Mouse (Mus musculus) heart, adult 2 months (tissue): ENCODE measurements around the gene Myo19. TPM values are rescaled to one million over a fixed set of nuclear protein-coding genes. Genes with fewer than 3 reads are reported as not detected.

Experiments used
- DNase-seq, 2 experiments: peaks; one replicate each; pipeline ENCODE4 v3.0.0; 2021
- H3K27ac ChIP-seq: fragments of 200-600 bp; 2 replicates; pipeline ENCODE4 v1.8.1; 2022
- H3K27me3 ChIP-seq: fragments of 200-500 bp; 2 replicates; pipeline ENCODE4 v1.6.1; 2012; ENCODE audit warnings: mild to moderate bottlenecking, low read length, inconsistent platforms, mixed read lengths; ENCODE audit not compliant: control insufficient read depth, insufficient read depth
- H3K36me3 ChIP-seq: fragments of 200-500 bp; 2 replicates; pipeline ENCODE4 v1.6.1; 2012; ENCODE audit warnings: low read length, inconsistent platforms; ENCODE audit not compliant: control insufficient read depth, insufficient read depth
- H3K4me1 ChIP-seq: fragments of 200-500 bp; 2 replicates; pipeline ENCODE4 v1.6.1; 2011; ENCODE audit warnings: low read length; ENCODE audit not compliant: control insufficient read depth, insufficient read depth
- H3K4me3 ChIP-seq: fragments of 200-600 bp; 2 replicates; pipeline ENCODE4 v1.8.1; 2022
- H3K79me2 ChIP-seq: fragments of 200-500 bp; replicated peaks from 2 replicates; pipeline ENCODE4 v1.6.1; 2012; ENCODE audit warnings: mild to moderate bottlenecking, inconsistent platforms, low read length, moderate library complexity, mixed read lengths; ENCODE audit not compliant: control insufficient read depth, insufficient read depth
- H3K9ac ChIP-seq: fragments of 200-500 bp; 2 replicates; pipeline ENCODE4 v1.6.1; 2012; ENCODE audit warnings: low read depth, mild to moderate bottlenecking, control low read depth, inconsistent platforms, low read length, mixed read lengths
- CTCF ChIP-seq: fragments of 200-600 bp; IDR thresholded peaks from 2 replicates; pipeline ENCODE4 v1.8.1; 2022; ENCODE audit warnings: antibody characterized with exemption, mild to moderate bottlenecking, moderate library complexity
- EP300 ChIP-seq: fragments of 200-500 bp; IDR thresholded peaks from 2 replicates; pipeline ENCODE4 v1.6.1; 2011; ENCODE audit warnings: low read depth, low read length, control low read depth; ENCODE audit not compliant: insufficient read depth
- POLR2A ChIP-seq: fragments of 200-500 bp; IDR thresholded peaks from 2 replicates; pipeline ENCODE4 v1.6.1; 2011; ENCODE audit warnings: mild to moderate bottlenecking, low read depth, low read length, control low read depth; ENCODE audit not compliant: insufficient read depth
- WGBS: fragments of 180-500 bp; shearing (Covaris S2); methylation state at CpG from one replicate; pipeline ENCODE4 v1.1.7; 2018; 5-methylcytosine and 5-hydroxymethylcytosine counted together
- intact Hi-C: fragments of 180-260 bp; cut with DNase I; formaldehyde crosslinking; loops from one replicate; pipeline ENCODE4 v1.15.1; 2025
- polyA plus RNA-seq: library from polyadenylated mRNA; depleted of rRNA; stranded (reverse); fragments of >200 nt; gene quantifications from 2 replicates; pipeline ENCODE4 v1.2.3, GENCODE M21; 2012
- total RNA-seq, 2 experiments: library from RNA; stranded (reverse); gene quantifications; 2 replicates each; pipeline ENCODE4 v1.2.3; 2021

Gene Myo19
- total and polyA plus RNA-seq, 3 experiments = 5.7 to 7.5 (median 5.9) TPM

DNA sequence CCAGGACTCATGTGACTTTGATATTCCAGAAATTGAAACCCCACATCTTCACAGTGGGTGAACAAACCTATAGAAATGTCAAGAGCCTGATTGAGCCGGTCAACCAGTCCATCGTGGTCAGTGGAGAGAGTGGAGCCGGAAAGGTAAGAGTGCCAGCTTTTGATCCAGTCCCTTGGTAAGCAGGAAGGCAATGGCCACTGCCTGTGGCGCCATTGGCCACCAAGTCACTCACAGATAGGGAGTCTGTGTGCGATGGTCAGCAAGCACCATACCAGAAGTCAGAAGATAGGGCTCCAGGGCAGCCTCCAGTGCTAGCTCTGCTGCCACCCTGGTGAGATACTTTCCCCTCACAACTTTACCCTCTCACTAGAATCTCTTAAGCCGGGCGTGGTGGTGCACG is 8.1 kb downstream of the Myo19 start:
- DNase-seq = no peak
- H3K9ac ChIP-seq = no peak overlapping the region
- no peaks in the 10 kb centered on the region for H3K36me3 ChIP-seq
- TF ChIP-seq CTCF = no peak
- no peak for TF ChIP-seq POLR2A
- TF ChIP-seq EP300 = no peak
- 97% methylated on average over 8 of the region's 8 CpGs for WGBS
- intact Hi-C loops = no loop called here
- H3K27me3 ChIP-seq = no peaks in the 10 kb centered on the region
- no peaks in the 10 kb centered on the region for H3K4me1 ChIP-seq
- H3K79me2 ChIP-seq = no peaks in the 10 kb centered on the region
- no peak overlapping the region for H3K4me3 ChIP-seq
- H3K27ac ChIP-seq = no peak overlapping the region

DNA sequence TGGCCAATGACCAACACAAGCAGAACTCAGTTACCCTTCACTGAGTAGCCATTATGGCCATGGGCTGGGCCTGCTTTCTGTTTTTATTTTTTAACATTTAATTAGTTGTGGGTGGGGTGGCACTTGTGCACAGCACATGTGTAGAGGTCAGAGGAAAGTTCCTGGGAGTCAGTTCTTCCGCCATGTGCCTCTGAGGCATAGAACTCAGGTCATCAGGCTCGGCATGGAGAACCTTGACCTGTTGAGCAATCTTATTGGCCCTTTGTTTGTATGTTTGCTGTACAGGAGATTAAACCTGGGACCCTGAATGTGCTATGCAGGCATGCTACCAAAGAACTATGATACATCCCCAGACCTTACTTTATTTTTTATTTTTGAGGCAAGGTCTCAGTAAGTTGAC is 9.5 kb downstream of the Myo19 start:
- no peaks in the 10 kb centered on the region for H3K36me3 ChIP-seq
- intact Hi-C loops = no loop called here

DNA sequence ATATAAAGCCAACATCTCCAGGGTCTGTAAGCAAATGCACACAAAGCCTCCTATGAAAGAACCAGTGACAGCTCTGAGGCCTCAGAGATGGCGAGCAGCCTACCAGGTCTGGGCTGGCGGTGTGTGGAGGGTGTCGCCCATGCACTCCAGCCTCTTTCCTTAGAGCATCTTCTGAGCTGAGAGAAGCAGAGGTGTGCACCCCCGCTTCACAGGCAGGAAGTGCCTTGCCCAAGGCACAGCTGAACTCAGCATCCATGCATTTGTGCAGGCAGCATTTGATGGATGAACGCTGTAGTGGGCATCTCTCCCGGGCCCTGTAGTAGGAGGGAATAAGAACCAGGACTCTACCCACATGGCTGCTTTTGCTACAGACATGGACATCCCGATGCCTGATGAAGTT is 11.8 kb downstream of the Myo19 start:
- no peaks in the 10 kb centered on the region for H3K79me2 ChIP-seq
- H3K9ac ChIP-seq = no peak overlapping the region
- H3K27ac ChIP-seq = no peak overlapping the region
- no peaks in the 10 kb centered on the region for H3K27me3 ChIP-seq
- intact Hi-C loops = no loop called here
- no peak overlapping the region for H3K4me3 ChIP-seq
- H3K4me1 ChIP-seq = no peaks in the 10 kb centered on the region
- DNase-seq = no peak
- 93% methylated on average over 7 of the region's 7 CpGs for WGBS
- no peaks in the 10 kb centered on the region for H3K36me3 ChIP-seq
- TF ChIP-seq CTCF = no peak
- TF ChIP-seq EP300 = no peak
- no peak for TF ChIP-seq POLR2A

More for the DNA sequence above, 9.5 kb downstream of the Myo19 start:
- WGBS = 93% methylated on average over 2 of the region's 2 CpGs
- TF ChIP-seq CTCF (no peak), POLR2A (no peak), EP300 (no peak)
- Histone ChIP-seq H3K27me3 (no peaks in the 10 kb centered on the region), H3K9ac (no peak overlapping the region), H3K4me3 (no peak overlapping the region), H3K79me2 (no peaks in the 10 kb centered on the region), H3K27ac (no peak overlapping the region), H3K4me1 (no peaks in the 10 kb centered on the region)
- no peak for DNase-seq

DNA sequence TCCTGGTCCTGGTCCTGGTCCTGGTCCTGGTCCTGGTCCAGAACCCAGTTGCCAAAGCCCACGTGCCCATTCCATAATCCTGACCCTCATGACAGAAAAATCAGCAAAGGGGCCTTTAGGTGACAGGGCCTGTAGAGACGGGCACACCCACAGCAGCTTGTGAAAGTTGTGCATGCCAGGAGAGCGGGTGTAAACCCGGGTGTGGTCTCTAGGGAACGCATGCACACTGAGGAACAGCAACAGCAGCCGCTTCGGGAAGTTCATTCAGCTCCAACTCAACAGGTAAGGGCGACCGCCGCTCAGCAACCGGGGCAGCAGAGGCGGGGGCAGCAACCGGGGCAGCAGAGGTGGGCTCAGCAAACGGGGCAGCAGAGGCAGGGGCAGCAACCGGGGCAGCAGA is 13.2 kb downstream of the Myo19 start:
- H3K4me1 ChIP-seq = no peaks in the 10 kb centered on the region
- H3K4me3 ChIP-seq = no peak overlapping the region
- no peak overlapping the region for H3K27ac ChIP-seq
- no peak for DNase-seq
- 92% methylated on average over 15 of the region's 15 CpGs for WGBS
- H3K79me2 ChIP-seq = no peaks in the 10 kb centered on the region
- H3K36me3 ChIP-seq = no peaks in the 10 kb centered on the region
- no peaks in the 10 kb centered on the region for H3K27me3 ChIP-seq
- TF ChIP-seq EP300 = no peak
- TF ChIP-seq CTCF = no peak
- TF ChIP-seq POLR2A = no peak
- no peak overlapping the region for H3K9ac ChIP-seq
- intact Hi-C loops = no loop called here

DNA sequence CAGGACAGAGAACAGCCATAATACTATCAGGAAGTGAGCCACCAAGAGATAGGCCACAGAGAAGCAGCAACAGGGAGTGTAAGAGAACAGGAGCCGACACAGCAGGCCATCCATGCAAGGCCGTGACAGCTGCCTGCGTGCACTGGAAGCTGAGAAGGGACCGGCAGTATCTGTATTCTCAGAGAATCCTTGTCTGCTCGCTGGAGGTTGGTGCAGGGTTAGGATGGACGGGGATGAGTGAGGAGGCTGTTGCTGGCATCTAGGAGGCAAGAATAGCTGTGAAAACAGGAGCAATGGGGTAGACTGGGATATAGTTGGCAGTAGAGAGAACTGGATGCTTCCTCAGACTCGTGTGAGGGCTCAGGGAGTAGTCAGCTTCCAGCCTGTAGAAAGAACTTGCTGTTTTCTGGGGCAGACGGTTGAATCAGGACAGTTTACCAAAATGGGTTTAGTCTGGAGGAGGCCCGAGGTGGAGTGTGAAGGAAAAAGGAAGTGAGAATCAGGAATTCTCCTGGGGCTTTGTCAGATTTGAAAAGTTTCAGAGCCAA is 24.7 kb downstream of the Myo19 start:
- H3K36me3 ChIP-seq = no peaks in the 10 kb centered on the region
- H3K27ac ChIP-seq = no peak overlapping the region
- no peak overlapping the region for H3K9ac ChIP-seq
- WGBS = 68% methylated on average over 9 of the region's 9 CpGs
- H3K27me3 ChIP-seq = no peaks in the 10 kb centered on the region
- no peaks in the 10 kb centered on the region for H3K4me1 ChIP-seq
- DNase-seq = no peak
- H3K79me2 ChIP-seq = no peaks in the 10 kb centered on the region
- no peak for TF ChIP-seq EP300
- no peak for TF ChIP-seq POLR2A
- no peak for TF ChIP-seq CTCF
- H3K4me3 ChIP-seq = no peak overlapping the region
- intact Hi-C loops = no loop called here

DNA sequence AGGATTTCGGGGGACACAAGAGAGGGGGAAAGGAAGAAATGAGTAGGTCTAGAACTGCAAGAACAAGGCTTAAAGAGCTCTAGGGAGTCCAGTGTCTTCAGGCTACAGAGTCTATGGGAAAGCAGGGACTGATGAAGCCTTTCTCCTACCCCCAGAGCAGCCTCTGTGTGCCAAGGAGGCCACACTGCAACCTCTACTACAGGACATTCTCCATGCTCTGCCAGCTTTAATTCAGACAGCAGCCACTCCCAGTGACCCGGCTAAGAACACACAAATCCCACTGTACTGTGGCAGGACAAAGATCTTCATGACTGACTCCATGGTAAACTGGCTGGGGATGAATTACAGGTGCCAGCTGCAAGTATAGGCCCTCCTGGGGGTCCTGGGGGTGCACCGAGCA is 27.1 kb downstream of the Myo19 start:
- Histone ChIP-seq H3K27me3 (no peaks in the 10 kb centered on the region), H3K27ac (no peak overlapping the region), H3K4me3 (no peak overlapping the region), H3K9ac (no peak overlapping the region), H3K4me1 (no peaks in the 10 kb centered on the region), H3K36me3 (no peaks in the 10 kb centered on the region), H3K79me2 (no peaks in the 10 kb centered on the region)
- no peak for TF ChIP-seq CTCF
- no peak for TF ChIP-seq POLR2A
- no peak for TF ChIP-seq EP300
- intact Hi-C loops = no loop called here
- no peak for DNase-seq
- 79% methylated on average over 3 of the region's 3 CpGs for WGBS
